Mouse (Mus musculus): ENCODE measurements around the gene Rrp36.
A peak's percentile ranks its signal among the peaks of the same experiment; 100 is the strongest.

Gene Rrp36

GRCm38 (mm10) chr17:46673850-46674529 is at the start of gene Rrp36:
Gene Rrp36, minus strand, starts transcription at chr17:46674352.
- peak; percentile 95 to 96 for DNase-seq

DNA sequence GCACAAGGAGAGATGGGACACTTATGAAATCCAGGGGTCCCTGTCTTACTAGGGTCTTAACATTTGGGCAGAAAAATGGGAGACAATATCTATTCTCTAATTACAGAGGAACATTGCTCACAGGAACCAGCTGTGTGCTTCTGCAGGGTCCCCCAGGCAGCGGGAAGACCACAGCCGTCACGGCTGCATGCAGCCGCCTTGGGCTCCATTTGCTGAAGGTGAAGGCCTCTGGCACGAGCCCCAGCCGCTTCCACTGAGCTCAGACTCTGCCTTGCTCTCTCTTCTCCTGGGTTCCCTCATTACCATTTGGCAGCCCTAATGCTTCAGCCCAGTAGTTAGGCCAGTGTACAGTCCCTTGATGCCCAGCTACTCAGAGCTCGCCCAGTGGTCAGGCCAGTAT is 46.9 kb upstream of the Rrp36 start:
- DNase-seq: no peak

- DNase-seq: peak; percentile 38 to 42
These were observed 40.8 kb upstream of the Rrp36 start for GRCm38 (mm10) chr17:46714756-46715481.

DNA sequence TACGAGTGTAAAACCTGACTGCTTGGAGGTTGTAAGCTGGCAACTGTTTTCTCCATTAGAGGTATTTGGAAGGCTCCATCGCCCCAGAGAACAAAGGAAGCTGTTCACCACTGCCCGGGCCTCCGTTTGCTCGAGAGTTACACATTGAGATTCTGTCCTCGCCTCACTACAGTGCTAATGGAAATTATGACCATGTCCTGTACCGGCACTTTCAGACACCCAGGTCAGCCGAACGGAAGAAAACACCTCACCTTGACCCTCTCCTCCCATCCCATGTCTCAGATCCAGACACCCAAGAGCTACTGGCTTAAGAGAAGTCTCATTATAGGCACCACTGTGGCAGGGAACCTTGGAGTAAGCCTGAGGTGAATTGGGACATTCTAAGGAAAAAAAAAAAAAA is 39.7 kb upstream of the Rrp36 start:
- DNase-seq: no peak

DNA sequence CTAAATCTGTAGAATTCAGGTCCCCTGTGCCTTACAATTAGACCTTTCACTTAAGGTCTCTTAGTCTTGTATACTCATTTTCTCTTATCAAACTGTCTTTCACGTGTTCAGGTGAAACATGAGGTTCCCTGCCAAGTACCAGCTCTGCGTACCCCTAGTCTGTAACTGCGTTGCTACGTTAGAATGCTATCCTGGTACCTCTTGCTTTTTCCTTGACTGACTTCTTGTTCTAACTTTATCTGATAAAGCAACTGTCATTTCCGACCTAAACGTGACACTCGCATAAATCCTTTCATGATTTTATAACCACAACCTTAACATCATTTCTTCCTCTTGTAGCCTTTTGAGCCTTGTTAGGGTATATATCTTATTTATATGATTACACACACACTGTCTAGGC is 38.3 kb upstream of the Rrp36 start:
- no peak for DNase-seq

GRCm38 (mm10) chr17:46711612-46712271 is 37.6 kb upstream of the Rrp36 start:
- DNase-seq: peak; percentile 55 to 81

- peak; percentile 96 to 98 for DNase-seq
These were observed 36.9 kb upstream of the Rrp36 start, which contains the start of gene Pex6 for GRCm38 (mm10) chr17:46710959-46711597. Gene Pex6, plus strand, starts transcription at chr17:46711463.

- no peak for DNase-seq
These were observed 32.4 kb upstream of the Rrp36 start for GRCm38 (mm10) chr17:46706375-46707089.

- peak; percentile 96 to 98 for DNase-seq
These were observed 31.0 kb upstream of the Rrp36 start, which contains the start of gene Ppp2r5d for GRCm38 (mm10) chr17:46704887-46705835. Gene Ppp2r5d, minus strand, starts transcription at chr17:46705111.

- DNase-seq: no peak
These were observed 30.1 kb upstream of the Rrp36 start for GRCm38 (mm10) chr17:46703971-46704886.

DNA sequence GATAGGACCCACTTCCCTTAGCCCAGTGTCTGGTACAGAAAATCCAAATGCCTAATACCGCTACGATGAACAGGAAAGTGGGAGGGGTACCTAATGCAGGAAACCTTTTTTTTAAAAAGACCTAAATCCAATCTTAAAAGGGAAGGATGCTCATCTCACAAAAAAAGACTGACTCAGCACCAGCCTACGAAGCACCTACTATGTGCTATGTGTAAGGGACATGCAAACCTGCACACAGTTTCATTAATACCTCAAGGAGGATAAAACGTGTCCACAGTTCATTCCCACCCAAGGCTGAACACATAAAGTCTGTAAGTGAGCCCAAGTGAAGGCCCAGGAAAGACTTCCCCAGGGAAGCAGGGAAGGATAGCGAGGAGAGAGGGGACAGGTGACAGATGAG is 28.4 kb upstream of the Rrp36 start:
- no peak for DNase-seq

DNA sequence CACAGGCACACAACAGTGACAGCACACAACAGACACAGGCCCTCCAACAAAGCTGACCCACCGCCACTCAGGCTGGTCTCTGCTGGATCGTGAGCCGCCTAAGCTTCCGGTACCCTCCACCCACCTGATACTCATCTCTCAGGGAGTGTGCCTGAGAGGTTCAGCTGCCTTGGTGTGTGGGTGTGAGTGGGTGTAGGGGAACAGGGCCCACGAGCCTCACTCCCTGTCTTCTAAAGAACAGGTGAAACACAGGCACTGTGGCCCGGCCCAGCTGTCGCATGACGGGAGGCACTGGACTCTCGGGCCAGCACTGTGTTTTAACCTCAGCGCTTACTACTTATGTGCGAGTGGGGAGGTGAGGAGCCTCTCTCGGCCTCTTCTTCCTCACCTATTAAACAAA is 27.9 kb upstream of the Rrp36 start:
- DNase-seq: no peak

DNA sequence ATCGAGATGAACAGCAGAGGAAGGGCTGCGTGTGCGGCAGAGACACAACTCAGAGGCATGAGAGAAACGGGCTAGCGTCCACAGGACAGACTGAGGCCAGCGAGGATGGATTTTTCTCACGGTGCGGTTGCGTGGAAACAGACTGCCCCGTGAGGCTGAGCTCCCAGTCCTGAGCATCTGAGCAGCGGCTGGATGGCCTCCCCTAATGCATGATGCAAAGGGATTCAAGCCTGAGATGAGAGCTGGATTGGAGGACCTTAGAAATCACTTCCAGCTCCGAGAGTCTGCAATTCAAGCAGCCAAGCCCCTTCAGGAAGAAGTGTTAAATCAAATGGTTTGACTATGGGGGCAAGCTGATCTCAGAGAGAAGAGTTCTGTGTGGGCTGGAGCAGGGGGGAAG is 27.3 kb upstream of the Rrp36 start:
- no peak for DNase-seq

DNA sequence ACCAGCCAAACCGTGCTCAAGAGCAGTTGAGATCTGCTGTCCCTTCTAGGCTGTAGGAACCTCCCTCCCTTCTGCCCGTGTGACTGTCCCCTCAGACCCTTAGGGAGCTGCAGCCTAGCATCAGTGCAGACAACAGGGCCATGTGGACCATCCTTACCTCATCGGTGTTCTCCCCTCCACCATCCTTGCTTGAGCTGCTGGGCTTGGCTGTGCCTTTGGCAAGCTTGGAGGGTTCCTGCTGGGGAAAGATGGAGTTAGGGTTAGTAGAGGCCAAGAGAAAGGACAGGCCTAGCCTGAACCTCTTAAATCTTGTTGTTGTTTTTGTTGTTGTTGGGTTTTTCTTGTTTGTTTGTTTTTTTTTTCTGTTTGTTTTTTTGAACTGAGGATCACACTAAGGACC is 25.8 kb upstream of the Rrp36 start:
- no peak for DNase-seq

- no peak for DNase-seq
These were observed 25.1 kb upstream of the Rrp36 start for GRCm38 (mm10) chr17:46699245-46699644.

- no peak for DNase-seq
These were observed 24.4 kb upstream of the Rrp36 start for GRCm38 (mm10) chr17:46698515-46698914.

GRCm38 (mm10) chr17:46694517-46695063 is 20.4 kb upstream of the Rrp36 start:
- DNase-seq: no peak

- no peak for DNase-seq
These were observed 17.2 kb upstream of the Rrp36 start for GRCm38 (mm10) chr17:46691390-46691789.

DNA sequence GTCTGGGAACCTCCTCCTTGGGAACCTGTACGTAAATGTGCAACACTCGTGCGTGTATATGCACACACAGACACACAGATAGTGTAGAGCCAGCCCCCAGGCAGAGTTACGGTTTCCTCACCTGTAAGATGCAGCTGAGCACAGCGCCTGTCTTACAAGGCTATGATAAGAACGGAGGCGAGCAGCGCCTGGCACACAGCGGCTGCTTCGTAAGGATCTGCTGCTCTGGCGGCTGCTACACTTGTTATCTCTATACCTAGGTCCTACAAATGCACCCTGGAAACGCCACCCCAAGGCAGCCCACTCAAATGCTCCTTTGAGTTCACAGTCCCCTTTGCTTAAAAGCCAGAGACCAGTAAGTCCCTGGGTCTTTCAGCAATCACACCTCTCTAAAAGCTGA is 16.5 kb upstream of the Rrp36 start:
- no peak for DNase-seq

GRCm38 (mm10) chr17:46685913-46686312 is 11.8 kb upstream of the Rrp36 start:
- no peak for DNase-seq
